Mouse (Mus musculus): ENCODE measurements around the gene Itga8.

The Itga8 gene

DNA sequence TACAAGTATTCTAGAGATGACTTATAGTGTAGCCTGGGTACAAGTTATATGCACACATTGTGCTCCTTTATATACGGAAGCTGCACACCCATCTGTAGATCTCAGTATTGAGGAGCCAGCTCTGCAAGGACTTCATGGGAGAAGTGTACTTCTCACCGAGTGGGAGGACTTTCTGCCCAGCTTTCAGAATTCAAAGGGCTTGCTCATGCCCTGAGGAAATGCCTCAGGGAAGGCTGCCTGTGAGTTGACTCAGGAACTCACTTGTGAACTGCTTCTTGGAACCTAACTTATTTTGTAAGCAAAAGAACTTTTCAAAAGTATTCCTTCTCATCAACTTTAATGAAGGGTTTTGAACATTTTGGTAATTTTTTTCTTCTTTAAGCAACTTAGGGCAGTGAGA lies 210.7 kb downstream of the Itga8 start:
- DNase-seq (ENCODE audit: low spot score in 2 of 2): no peak

DNA sequence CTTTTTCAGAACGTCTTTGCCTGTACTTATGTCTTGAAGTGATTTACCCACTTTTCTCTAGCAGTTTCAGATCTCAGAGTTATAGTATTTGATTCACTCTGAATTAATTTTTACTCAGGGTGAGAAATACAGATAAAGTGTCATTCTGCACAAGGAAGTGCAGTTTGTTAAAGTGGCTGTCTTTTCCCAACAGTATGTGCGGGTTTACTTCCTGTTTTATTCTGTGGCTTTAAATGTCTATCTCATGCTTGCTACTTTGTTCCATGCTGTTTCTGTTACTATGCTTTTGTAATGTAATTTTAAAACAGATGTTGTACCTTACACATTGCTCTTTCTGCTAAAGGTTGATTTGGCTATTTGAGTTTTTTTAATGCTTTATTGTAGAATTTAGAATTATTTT lies 216.2 kb downstream of the Itga8 start:
- DNase-seq (ENCODE audit: low spot score in 2 of 2): no peak

GRCm38 (mm10) chr2:12084341-12084740 lies 217.4 kb downstream of the Itga8 start:
- DNase-seq (ENCODE audit: low spot score in 2 of 2): no peak

DNA sequence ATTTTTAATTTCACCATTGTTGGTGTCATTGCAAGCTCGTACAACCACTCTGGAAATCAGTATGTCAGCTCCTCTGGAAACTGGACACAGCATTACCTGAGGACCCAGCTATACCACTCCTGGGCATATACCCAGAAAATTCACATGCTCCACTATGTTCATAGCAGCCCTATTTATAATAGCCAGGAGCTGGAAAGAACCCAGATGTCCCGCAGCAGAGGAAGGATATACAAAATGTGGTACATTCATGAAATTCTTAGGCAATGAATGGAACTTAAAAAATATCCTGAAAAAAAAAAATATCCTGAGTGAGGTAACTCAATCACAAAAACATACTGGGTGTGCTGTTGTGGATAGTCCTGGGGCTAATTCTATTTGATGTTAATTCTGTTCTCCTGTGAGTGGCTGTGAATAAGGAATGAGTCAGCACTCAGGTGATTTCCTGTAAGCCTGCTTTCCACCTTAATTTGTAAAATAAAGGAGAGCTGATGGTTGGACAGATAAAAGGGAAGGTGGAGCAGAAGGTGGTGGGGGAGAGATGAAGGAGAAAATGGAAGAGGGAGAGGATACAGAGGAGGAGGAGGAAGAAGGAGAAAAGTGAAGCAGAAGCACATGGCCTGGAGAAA lies 224.3 kb downstream of the Itga8 start:
- DNase-seq (ENCODE audit: low spot score in 2 of 2): no peak

DNA sequence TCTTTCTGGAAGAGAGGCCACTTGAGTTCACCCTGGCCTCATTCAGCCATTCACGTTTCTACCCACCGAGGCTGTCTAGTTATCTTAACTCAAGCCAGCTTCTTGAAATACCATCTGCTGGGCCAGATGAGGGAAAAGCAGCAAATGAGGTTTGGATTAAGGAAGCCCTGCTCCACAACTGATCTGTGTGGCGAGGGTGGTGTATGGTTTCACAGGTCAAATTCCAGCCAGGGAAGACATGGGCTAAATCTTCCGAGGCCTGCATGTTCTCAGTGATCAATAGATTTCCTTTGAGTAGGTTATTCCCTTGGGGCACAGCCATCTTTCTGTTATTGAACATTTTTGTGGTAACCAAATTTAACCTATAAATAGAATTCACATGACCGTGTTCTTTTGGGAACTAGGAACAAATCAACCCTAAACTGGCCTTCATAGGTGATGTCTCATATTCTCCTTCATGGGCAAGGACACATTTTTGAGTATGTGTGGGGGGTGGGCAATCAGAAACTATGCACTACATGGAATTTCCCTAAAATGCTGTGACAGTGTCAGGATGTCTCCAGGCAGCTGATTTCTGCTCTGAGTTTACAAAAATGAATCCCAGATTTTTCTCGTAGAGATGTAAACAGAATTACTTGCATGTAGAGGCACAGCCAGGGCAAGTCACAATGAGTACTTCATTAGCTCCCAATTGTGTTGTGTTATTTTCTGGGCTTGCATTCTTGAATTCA lies 235.9 kb downstream of the Itga8 start:
- DNase-seq (ENCODE audit: low spot score in 2 of 2): no peak

DNA sequence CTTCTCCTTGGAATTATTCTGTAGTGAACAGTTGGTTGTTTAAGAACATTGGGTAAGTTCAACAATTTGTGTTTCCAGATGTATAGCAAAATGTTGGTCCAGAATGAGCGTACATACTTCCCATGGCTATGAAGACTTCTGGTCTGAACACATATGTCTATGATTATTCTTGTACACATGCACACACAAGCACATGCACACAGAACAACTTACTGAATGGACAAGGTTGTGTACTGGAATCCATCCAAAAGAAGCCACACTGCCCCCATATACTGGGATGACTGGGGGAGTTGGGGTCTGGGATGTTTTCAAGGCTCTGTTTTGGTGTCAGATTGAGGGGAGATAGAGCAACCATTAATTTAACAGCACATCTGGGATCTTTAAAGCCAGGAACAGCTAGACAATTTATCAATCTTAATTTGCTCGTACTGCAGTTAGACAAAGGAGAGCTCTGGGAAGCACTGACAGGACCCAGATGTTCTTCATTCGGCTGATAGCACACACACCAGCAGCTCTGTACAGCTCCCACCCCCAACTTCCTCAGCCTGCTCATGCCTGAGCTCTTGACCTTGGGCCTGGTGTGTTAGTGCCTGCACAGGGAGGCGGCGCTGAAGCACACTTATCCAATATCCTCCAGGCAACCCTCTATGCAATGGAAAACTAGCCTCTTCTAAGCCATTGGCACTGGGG lies 241.5 kb downstream of the Itga8 start:
- DNase-seq (ENCODE audit: low spot score in 2 of 2): no peak
